Mouse (Mus musculus) megakaryocyte-erythroid progenitor cell, adult 5-6 weeks (primary cell): ENCODE data around the gene Il1r2. TPM values are rescaled to one million over a fixed set of nuclear protein-coding genes. Genes with fewer than 3 reads are reported as not detected.

Experiments used
- ATAC-seq: replicated peaks from 2 replicates; pipeline ENCODE4 v1.8.0; 2016; ENCODE audit warnings: mild to moderate bottlenecking, inconsistent platforms; ENCODE audit not compliant: severe bottlenecking, poor library complexity, low FRiP score, low TSS enrichment
- total RNA-seq, 2 experiments: library from RNA; stranded (forward) in 1 of 2; stranded (reverse) in 1 of 2; fragments of 200-1000, 215-1000 nt in 1 of 2; fragments of >200 nt in 1 of 2; fragmentation: Nextera tagmentation in 1 of 2; gene quantifications; 2 replicates each; pipeline ENCODE4 v1.2.3; 2014 to 2017

Il1r2 gene
- total RNA-seq, 2 experiments from 2014 or later: 1.4 TPM; not detected in 1

DNA sequence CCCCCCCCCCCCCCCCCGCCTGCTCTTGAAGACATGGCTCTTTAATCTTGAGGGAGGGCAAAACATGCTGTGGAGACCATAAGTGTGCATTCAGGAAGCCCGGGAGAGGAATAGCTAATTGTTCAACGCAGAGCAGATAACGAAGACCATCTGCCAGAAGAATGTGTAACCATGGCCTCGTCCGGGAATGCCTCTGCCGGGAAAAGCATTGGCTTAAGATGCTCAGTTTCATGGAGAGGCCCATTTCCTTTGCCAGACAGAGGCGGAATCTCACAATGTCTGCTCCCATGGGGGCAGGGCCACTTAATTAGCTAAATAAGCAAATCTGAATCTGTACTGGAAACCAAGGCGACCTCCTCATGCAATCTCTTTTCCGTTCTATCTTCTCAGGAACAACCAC is 43.7 kb downstream of the Il1r2 start:
- ATAC-seq: no peak

DNA sequence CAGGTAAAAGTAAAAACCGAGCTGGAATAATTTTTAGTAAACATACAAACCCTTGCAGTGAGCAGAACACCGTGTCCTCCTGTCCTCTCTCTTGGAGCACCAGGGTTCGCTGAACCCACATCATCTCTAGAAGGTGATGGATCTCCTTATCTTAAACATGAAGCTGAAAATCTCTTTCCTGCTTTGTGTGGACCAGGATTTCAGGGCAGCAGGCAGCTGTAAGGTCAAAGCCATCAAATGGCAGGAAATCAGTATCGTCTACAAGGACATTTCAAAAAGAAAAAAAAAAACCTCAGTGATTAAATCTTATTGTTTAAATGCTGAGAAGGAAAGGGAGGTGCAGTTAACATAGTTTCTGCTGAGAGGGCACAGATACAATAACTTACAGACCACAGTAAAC is 50.4 kb downstream of the Il1r2 start:
- no peak for ATAC-seq

- no peak for ATAC-seq
Measured at GRCm38 (mm10) chr1:40128481-40128880, 54.6 kb downstream of the Il1r2 start.

DNA sequence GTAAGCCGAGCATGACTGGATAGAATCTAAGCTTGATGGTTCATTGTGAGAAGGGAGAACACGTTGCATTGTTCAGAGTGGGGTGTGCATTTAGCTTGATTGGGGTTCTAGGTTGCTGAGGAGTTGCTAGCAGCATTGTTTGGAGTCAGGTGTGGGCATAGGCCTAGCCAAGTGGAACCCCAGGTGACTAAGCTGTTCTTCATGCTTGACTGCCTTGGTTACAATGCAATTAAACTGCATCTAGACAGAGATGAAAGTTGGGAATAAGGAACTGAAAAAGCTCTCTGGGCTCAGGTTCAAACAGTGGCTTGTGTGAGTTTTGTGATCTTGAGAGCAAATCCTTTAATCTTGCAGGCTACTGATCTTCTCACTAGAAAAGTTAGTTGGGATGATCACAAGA is 55.4 kb downstream of the Il1r2 start:
- no peak for ATAC-seq

GRCm38 (mm10) chr1:40131631-40132030 is 57.8 kb downstream of the Il1r2 start:
- no peak for ATAC-seq

DNA sequence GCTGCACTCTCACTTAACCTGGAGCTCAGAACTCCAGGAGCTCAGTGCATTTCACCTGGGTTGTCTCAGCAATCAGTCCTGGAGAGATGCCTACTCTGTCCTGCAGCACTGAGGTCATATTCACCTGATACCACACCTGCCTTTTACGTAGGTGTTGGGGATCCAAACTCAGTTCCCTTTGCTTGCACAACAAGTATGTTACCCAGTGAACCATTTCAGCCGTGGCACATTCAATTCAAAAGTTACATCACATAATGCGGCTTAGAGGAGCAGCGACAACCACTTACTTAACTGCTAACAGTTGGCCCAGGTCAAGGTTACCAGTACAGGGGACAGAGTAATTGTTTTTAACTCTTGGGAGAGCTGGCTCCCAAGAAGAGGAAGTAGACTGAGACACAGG is 58.8 kb downstream of the Il1r2 start:
- ATAC-seq: no peak

GRCm38 (mm10) chr1:40133567-40133966 is 59.7 kb downstream of the Il1r2 start:
- no peak for ATAC-seq

GRCm38 (mm10) chr1:40139798-40140532 is 66.1 kb downstream of the Il1r2 start:
- no peak for ATAC-seq

DNA sequence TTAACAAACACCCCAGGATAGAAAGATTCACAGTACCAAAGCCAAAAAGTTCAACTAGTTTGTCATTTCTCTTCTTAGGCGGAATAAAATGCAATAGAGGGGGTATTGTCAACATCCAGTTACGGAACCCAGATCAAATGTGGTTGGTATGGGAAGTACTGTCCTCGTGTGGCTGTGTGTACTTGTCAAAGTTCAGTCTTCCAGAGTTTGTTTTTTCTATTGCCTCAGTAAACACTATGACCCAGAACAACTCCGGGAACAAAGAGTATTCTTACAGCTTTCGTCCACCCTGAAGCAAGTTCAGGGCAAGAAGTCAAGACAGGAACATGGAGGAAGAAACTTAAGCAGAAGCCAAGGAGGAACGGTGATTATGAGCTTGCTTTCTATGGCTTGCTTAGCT is 82.2 kb downstream of the Il1r2 start:
- ATAC-seq: no peak

DNA sequence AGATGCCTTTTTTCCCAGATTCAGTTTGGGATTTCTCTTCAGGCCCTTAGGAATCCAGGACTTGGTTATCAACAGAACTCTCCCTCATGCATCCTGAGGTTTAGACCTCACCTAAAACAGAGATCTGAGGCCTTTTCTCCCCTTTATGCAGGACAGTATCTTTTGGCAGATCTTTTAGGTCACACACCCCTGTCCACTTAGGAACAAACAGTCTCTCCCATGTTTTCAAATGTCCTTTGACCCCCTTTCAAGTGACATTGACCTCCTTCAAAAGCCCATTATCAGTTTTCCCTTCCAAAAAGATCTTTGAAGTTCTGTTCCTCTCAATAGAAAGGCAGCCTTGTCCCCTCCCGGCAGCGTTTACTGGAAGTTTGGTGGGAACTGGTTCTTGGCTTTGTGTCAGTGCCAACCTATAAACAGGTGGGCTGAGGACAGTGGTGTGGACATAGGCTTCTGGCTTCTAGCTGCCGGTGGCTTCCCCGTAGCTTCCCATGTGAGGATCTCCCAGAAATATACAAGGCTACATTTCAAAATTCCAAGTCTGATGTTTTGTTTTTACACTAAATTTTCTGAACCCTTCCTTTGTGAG is 89.5 kb downstream of the Il1r2 start:
- no peak for ATAC-seq

DNA sequence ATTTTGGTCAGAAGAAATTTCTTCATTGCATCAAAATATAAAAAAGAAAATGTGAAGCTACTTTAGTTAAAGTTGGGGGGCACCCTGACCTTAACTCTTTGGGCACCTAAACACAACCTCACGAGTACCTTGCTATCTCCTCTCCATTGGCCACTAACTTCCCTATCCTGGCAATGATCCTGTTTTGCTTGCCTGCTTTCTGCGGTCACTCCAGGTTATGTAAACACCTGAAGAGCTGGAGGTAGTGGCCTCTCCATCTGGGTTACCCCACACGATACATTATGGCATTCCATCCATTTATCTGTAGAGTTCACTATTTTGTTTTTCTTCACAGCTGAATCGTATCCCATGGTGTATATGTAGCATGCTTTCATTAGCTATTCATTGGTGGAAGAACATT is 90.5 kb downstream of the Il1r2 start:
- no peak for ATAC-seq

DNA sequence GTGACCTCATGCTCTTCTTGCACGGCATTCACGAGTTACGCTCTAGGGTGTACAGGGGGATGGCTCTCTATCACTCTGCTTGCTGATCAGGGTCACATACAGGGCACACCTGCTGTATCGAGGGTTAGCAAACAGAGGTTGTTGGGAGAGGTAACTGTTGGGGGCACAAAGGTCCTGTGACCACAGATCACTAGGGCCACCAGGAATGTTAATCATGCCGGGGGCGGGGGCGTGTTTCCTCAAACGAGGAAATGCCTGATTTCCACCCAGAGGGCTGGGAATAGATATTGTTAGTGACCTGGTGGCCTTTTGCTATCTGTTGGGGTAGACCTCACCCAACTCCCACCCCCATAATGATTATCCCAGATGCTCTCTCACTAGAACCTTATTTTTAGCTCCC is 93.7 kb downstream of the Il1r2 start:
- no peak for ATAC-seq

- ATAC-seq: no peak
Measured at GRCm38 (mm10) chr1:40171878-40172277, 98.0 kb downstream of the Il1r2 start.

- no peak for ATAC-seq
Measured at GRCm38 (mm10) chr1:40174146-40174545, 100.3 kb downstream of the Il1r2 start.

Other genes starting within 250 kb of the Il1r2 start
- gene Map4k4, start 173.2 kb upstream of the Il1r2 start, total RNA-seq (2014; fragmentation: Nextera tagmentation): 20.4 and 29.0 TPM in 2 replicates
- 29.6 and 49.0 TPM in 2 replicates for gene Map4k4, start 173.2 kb upstream of the Il1r2 start, total RNA-seq (2017)
- gene Il1r1, start 151.0 kb downstream of the Il1r2 start, total RNA-seq (2014; fragmentation: Nextera tagmentation): 0.49 and 2.7 TPM in 2 replicates
- gene Il1r1, start 151.0 kb downstream of the Il1r2 start, total RNA-seq (2017): 1.4 and 3.1 TPM in 2 replicates